Mouse (Mus musculus) neural tube, embryonic 11.5 days (tissue): ENCODE data around the gene Phf24. TPM values are rescaled to one million over a fixed set of nuclear protein-coding genes. Genes with fewer than 3 reads are reported as not detected.
A peak's percentile ranks its signal among the peaks of the same experiment; 100 is the strongest.

Experiments
- ATAC-seq: fragments of 200-750 bp; cut with Nextera tagmentation; 2 replicates; pipeline ENCODE4 v1.8.0; 2017; ENCODE audit warnings: moderate number of reproducible peaks, mild to moderate bottlenecking, moderate TSS enrichment, moderate library complexity; ENCODE audit not compliant: insufficient read depth, low FRiP score, low TSS enrichment
- DNase-seq: peaks from one replicate; pipeline ENCODE4 v3.0.0-alpha.2; 2015; ENCODE audit warnings: low spot score
- H3K27ac ChIP-seq: fragments of 300-500 bp; sonication (generic); 2 replicates; pipeline ENCODE4 v1.5.1; 2014; ENCODE audit warnings: low read depth, mild to moderate bottlenecking, low read length
- H3K27me3 ChIP-seq: fragments of 300-500 bp; sonication (generic); 2 replicates; pipeline ENCODE4 v1.6.1; 2014; ENCODE audit warnings: mild to moderate bottlenecking, low read length, mixed read lengths; ENCODE audit not compliant: control insufficient read depth, insufficient read depth
- H3K36me3 ChIP-seq: fragments of 300-500 bp; sonication (generic); 2 replicates; pipeline ENCODE4 v1.6.1; 2014; ENCODE audit warnings: mild to moderate bottlenecking, low read length, moderate library complexity, mixed read lengths; ENCODE audit not compliant: control insufficient read depth, insufficient read depth
- H3K4me1 ChIP-seq: fragments of 300-500 bp; sonication (generic); 2 replicates; pipeline ENCODE4 v1.6.1; 2014; ENCODE audit warnings: low read length, mixed read lengths; ENCODE audit not compliant: control insufficient read depth, insufficient read depth
- H3K4me2 ChIP-seq: fragments of 300-500 bp; sonication (generic); 2 replicates; pipeline ENCODE4 v1.6.1; 2014; ENCODE audit warnings: low read depth, mild to moderate bottlenecking, moderate library complexity
- H3K4me3 ChIP-seq: fragments of 300-500 bp; sonication (generic); 2 replicates; pipeline ENCODE4 v1.5.1; 2014; ENCODE audit warnings: low read depth, low read length
- H3K9ac ChIP-seq: fragments of 300-500 bp; sonication (generic); 2 replicates; pipeline ENCODE4 v1.6.1; 2014; ENCODE audit warnings: mild to moderate bottlenecking, low read length
- H3K9me3 ChIP-seq: fragments of 300-500 bp; sonication (generic); 2 replicates; pipeline ENCODE4 v1.6.1; 2016; ENCODE audit warnings: low read length; ENCODE audit not compliant: control insufficient read depth
- WGBS: fragments of 180-500 bp; shearing (Covaris S2); extraction: QIAGEN DNeasy Blood & Tissue Kit; methylation state at CpG from one replicate; pipeline ENCODE4 v1.1.7; 2014; 5-methylcytosine and 5-hydroxymethylcytosine counted together
- polyA plus RNA-seq: library from polyadenylated mRNA; unstranded; fragments of >200 nt; fragmentation: Nextera tagmentation; extraction: Ambion mirVana; gene quantifications from 2 replicates; pipeline ENCODE4 v1.2.1, GENCODE M21; 2014

Gene Phf24
- polyA plus RNA-seq, 1 experiment from 2014 or later = 2.7 TPM

DNA sequence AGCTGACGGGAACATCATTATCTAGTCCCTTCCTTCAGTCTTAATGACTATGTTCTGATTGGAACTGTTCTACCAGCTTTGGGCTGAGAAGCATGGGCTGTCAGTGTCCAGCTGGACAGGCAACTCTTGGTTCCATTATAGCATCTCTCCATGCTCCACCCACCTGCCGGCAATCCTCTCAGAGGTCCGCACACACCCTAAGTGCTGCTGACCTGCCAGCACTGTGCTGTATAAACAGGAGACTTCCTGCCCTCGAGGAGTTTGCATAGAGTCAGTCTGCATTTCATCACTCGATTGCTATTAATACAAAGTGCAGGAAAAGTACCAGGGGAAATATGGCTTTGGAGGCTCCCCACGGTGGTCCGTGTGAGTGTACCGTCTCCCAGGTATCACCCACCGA, 4.3 kb downstream of the Phf24 start:
- WGBS = 82% methylated on average over 9 of the region's 9 CpGs

DNA sequence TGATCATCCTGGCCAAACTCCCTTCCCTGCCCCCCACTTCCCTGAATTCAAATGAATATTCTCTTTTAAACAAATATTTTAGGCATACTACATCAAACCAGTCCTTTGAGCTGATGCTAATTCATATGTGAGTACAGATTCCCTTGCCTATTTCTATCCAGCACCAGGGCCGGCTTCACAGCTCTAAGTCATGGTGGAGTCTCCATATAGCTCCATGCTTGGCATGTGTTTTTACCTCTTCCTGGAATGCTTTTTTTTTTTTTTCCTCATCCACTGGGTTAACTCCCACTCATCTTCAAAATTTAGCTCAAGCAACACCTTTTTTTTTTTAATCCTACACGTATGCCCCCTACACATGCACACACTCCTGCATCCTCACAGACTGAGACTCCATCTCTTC, 5.1 kb downstream of the Phf24 start:
- Histone ChIP-seq H3K36me3 (no peaks in the 10 kb centered on the region), H3K4me2 (no peak overlapping the region), H3K4me3 (no peak overlapping the region), H3K9ac (no peak overlapping the region), H3K27ac (no peak overlapping the region), H3K9me3 (no peaks in the 10 kb centered on the region), H3K27me3 (peaks cover 17% of the 10 kb centered on the region), H3K4me1 (0 out of 2 replicates have a peak, but pooled peaks cover 3% of the 10 kb centered on the region)
- 88% methylated on average over 2 of the region's 2 CpGs for WGBS
- DNase-seq (no peak), ATAC-seq (no peak)

More for the DNA sequence above, 4.3 kb downstream of the Phf24 start:
- Histone ChIP-seq H3K4me2 (no peak overlapping the region), H3K9ac (no peak overlapping the region), H3K27ac (no peak overlapping the region), H3K36me3 (no peaks in the 10 kb centered on the region), H3K4me1 (0 out of 2 replicates have a peak, but pooled peaks cover 4% of the 10 kb centered on the region), H3K9me3 (no peaks in the 10 kb centered on the region), H3K27me3 (peaks cover 24% of the 10 kb centered on the region), H3K4me3 (no peak overlapping the region)
- no peak for DNase-seq
- no peak for ATAC-seq

DNA sequence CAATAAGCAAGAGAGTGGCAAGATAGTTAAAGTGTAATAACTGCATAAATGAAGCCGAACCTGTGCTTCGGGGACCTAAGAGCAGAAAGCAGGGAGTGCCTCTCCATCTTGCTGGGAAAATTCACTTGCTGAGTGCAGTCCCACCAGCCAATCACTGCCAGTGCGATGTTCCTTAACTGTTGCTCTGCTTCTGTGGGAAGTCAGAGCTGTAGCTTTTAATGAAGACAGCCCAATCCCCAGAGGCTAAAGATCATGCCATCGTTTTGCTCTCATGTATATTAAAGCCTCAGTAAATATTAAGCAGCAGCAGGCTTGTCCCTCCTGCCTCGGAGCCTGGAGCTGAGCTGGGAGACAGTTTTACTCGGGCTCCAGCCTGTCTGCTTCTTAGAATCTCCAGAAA, 5.6 kb downstream of the Phf24 start:
- ATAC-seq (no peak), DNase-seq (no peak)
- no peaks in the 10 kb centered on the region for H3K4me1 ChIP-seq
- WGBS = 70% methylated on average over 6 of the region's 6 CpGs
- peaks cover 14% of the 10 kb centered on the region for H3K27me3 ChIP-seq
- no peaks in the 10 kb centered on the region for H3K9me3 ChIP-seq
- H3K9ac ChIP-seq = no peak overlapping the region
- H3K4me2 ChIP-seq = no peak overlapping the region
- no peak overlapping the region for H3K27ac ChIP-seq
- H3K36me3 ChIP-seq = no peaks in the 10 kb centered on the region
- no peak overlapping the region for H3K4me3 ChIP-seq

DNA sequence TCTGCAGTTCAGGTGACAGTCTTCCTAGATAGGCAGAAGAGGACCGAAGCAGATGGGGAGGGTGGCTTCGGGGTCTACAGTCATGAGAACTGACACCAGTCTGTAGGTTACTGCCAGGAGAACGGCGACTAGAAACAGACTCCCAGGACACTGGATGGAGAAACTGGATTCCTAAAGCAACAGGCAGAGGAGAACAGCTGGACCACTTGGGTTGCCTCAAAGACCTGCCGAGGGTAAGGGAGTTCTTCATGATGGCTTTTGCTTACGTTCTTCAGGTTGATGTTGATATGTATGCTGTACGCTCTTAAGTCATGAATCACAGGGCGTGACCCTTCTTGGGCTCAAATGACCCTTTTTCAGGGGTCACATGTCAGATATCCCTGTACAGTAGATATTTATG, 6.0 kb downstream of the Phf24 start:
- Histone ChIP-seq H3K36me3 (no peaks in the 10 kb centered on the region), H3K27me3 (peaks cover 10% of the 10 kb centered on the region), H3K9ac (no peak overlapping the region), H3K4me1 (no peaks in the 10 kb centered on the region), H3K4me3 (no peak overlapping the region), H3K4me2 (no peak overlapping the region), H3K27ac (no peak overlapping the region), H3K9me3 (no peaks in the 10 kb centered on the region)
- ATAC-seq (no peak), DNase-seq (no peak)
- WGBS = 89% methylated on average over 8 of the region's 8 CpGs

DNA sequence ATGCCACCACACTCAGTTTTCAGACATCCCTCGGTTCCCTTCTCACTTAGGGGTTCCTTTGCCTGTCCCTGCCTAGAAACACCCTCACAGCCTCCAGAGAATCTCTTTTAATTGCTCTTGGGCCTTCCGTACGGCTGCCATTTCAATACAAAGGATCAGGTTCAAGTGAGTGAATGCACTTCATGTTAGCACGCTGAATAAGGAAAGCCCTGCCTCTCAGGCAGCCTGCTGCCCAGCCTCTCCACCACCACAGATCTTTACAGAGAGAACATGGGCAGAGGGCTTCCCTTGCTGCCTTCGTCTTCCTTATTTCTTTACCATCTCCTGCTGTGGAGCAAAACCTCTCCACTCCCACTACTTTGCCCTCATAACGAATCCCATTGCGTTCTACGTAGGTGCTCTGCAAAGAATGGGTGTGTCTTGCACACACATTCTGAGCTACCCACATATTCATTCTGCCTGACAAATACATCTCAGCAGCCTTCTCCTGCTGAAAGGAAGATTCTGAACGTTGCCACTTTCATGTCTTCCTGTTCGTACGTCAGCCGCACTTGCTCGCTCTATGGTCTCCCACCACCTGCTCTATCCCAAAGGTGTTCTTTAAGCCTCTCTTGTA, 7.7 kb downstream of the Phf24 start:
- Histone ChIP-seq H3K4me2 (no peak overlapping the region), H3K27me3 (no peaks in the 10 kb centered on the region), H3K27ac (no peak overlapping the region), H3K9me3 (no peaks in the 10 kb centered on the region), H3K36me3 (no peaks in the 10 kb centered on the region), H3K9ac (no peak overlapping the region), H3K4me1 (no peaks in the 10 kb centered on the region), H3K4me3 (no peak overlapping the region)
- DNase-seq = no peak
- 78% methylated on average over 13 of the region's 13 CpGs for WGBS
- no peak for ATAC-seq

DNA sequence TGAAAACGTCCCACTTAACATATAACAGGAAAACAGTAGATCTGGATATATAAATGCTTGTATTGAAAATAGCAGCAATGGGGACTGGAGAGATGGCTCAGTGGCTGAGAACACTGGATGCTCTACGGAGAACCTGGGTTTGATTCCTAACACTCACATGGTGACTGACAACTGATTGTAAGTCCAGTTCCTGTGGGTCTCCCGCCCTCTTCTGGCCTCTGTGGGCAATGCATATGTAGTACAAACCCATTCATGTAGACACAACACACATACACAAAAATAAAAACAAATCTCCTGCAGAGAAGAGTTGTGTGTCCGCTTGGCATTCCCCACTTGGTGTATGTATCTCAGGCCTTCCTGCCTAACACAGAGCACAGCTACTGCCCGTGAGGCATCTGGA, 11.7 kb downstream of the Phf24 start:
- DNase-seq (no peak), ATAC-seq (no peak)

DNA sequence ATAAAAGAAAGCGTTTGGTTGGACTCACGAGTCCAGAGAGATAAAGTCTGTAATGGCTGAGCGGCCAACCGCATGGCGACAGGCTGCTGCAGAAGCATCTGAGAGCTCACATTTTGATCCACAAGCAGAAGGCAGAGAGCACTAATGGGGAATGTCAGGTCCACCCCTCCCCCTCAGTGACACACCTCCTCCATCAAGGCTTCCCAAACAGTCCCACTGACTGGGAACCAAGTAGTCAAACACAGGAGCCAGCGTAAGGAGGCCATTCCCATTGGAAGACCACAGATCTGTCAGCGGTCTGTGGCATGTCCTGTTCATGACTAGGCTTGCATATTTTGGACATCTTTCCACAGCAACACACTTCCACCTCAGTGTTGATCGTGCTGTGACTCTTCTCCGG, 12.5 kb downstream of the Phf24 start:
- Histone ChIP-seq H3K27me3 (no peaks in the 10 kb centered on the region), H3K4me3 (no peak overlapping the region), H3K9me3 (no peaks in the 10 kb centered on the region), H3K36me3 (no peaks in the 10 kb centered on the region), H3K4me2 (no peak overlapping the region), H3K27ac (no peak overlapping the region), H3K4me1 (no peaks in the 10 kb centered on the region), H3K9ac (no peak overlapping the region)
- no peak for DNase-seq
- 92% methylated on average over 9 of the region's 9 CpGs for WGBS
- ATAC-seq = no peak

More for the DNA sequence above, 11.7 kb downstream of the Phf24 start:
- Histone ChIP-seq H3K27ac (no peak overlapping the region), H3K4me2 (no peak overlapping the region), H3K27me3 (no peaks in the 10 kb centered on the region), H3K9me3 (no peaks in the 10 kb centered on the region), H3K9ac (no peak overlapping the region), H3K4me3 (no peak overlapping the region), H3K4me1 (no peaks in the 10 kb centered on the region), H3K36me3 (no peaks in the 10 kb centered on the region)
- 83% methylated on average over 5 of the region's 5 CpGs for WGBS

DNA sequence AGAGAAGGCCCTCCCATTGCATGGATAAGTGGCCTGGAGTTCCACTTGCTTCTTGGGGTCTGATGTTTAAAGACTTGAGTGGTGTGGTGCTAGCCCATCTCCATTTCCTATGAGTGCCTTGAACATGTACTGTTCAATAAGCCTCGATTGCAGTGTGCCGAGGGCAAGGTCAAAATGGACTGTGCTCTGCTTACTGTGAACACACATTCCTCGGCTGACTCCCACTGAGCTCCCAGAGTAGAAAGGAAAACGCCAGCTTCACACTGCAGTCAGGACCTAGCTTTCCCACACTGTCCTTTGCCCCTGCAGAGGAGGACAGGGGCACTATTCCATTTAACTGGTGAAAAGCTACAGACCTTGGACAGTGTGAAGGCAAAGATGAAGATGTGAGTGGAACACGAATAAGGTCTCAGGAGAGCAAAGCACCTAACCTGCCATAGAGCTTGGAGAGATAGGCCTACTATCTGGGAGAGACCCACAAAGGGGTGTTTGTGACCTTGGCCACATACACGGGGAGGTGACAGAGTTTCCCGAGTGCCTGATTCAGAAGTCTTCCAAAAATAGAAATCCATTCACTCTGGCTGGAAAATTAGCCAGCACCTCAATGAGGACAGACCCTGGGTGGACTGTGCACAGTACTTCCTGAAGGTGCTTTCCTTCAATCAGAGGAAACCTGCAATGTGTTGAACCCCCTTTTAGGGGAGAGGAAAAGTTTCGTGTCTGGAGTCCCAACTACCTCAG, 15.9 kb downstream of the Phf24 start:
- no peak for ATAC-seq
- no peaks in the 10 kb centered on the region for H3K9me3 ChIP-seq
- no peak overlapping the region for H3K27ac ChIP-seq
- H3K4me1 ChIP-seq = no peaks in the 10 kb centered on the region
- H3K9ac ChIP-seq = no peak overlapping the region
- H3K36me3 ChIP-seq = no peaks in the 10 kb centered on the region
- H3K4me3 ChIP-seq = no peak overlapping the region
- no peak for DNase-seq
- no peak overlapping the region for H3K4me2 ChIP-seq
- 68% methylated on average over 8 of the region's 8 CpGs for WGBS
- H3K27me3 ChIP-seq = no peaks in the 10 kb centered on the region

DNA sequence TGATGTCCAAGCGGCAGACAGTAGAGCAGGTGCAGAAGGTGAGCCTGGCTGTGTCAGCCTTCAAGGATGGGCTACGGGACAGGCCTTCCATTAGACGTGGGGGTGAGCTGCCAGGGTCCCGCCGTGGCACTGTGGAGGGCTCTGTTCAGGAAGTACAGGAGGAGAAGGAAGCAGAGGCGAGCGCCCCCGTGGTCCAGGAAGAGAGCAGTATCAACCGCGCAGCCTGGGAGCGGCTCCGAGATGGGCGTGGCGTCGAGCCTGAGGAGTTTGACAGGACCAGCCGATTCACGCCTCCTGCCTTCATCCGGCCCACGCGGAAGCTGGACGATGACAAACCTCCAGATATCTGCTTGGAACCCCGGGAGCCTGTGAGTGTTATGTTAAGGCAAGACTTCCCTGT, 17.2 kb downstream of the Phf24 start:
- WGBS = 11% methylated on average over 22 of the region's 22 CpGs

More for the DNA sequence above, 17.2 kb downstream of the Phf24 start:
- ATAC-seq (no peak), DNase-seq (peak; percentile 70)
- Histone ChIP-seq H3K9ac (0 out of 2 replicates have a peak overlapping the region, but pooled peaks have one; percentile 33), H3K27ac (no peak overlapping the region), H3K4me1 (no peaks in the 10 kb centered on the region), H3K27me3 (no peaks in the 10 kb centered on the region), H3K9me3 (no peaks in the 10 kb centered on the region), H3K4me2 (peak overlapping the region; percentile 4), H3K36me3 (no peaks in the 10 kb centered on the region), H3K4me3 (no peak overlapping the region)
